Mouse (Mus musculus) cortical plate, adult 2 months (tissue): ENCODE results near the gene Rdx. TPM values are rescaled to one million over a fixed set of nuclear protein-coding genes. Genes with fewer than 3 reads are reported as not detected.
A peak's percentile ranks its signal among the peaks of the same experiment; 100 is the strongest.

ENCODE experiments used
- H3K27ac ChIP-seq: fragments of 200-500 bp; 2 replicates; pipeline ENCODE4 v1.5.1; 2012; ENCODE audit warnings: low read length, control low read depth, inconsistent platforms; ENCODE audit not compliant: insufficient read depth
- H3K4me1 ChIP-seq: fragments of 200-500 bp; 2 replicates; pipeline ENCODE4 v1.6.1; 2011; ENCODE audit warnings: low read length; ENCODE audit not compliant: control insufficient read depth, insufficient read depth
- H3K4me3 ChIP-seq: fragments of 200-500 bp; 2 replicates; pipeline ENCODE4 v1.5.1; 2011; ENCODE audit warnings: mild to moderate bottlenecking, low read length, control low read depth; ENCODE audit not compliant: insufficient read depth
- CTCF ChIP-seq: fragments of 200-500 bp; IDR thresholded peaks from 2 replicates; pipeline ENCODE4 v1.5.1; 2011; ENCODE audit warnings: mild to moderate bottlenecking, control low read depth, low read length; ENCODE audit not compliant: insufficient read depth; ENCODE audit errors: extremely low read depth
- POLR2A ChIP-seq: fragments of 200-500 bp; IDR thresholded peaks from 2 replicates; pipeline ENCODE4 v1.6.1; 2011; ENCODE audit warnings: mild to moderate bottlenecking, low read length, control low read depth; ENCODE audit not compliant: insufficient read depth; ENCODE audit errors: extremely low read depth
- polyA plus RNA-seq: library from polyadenylated mRNA; depleted of rRNA; stranded (reverse); fragments of >200 nt; gene quantifications from 2 replicates; pipeline ENCODE4 v1.2.3, GENCODE M21; 2012; rRNA removed

Rdx gene
- polyA plus RNA-seq = 36.7 and 37.6 TPM in 2 replicates

DNA sequence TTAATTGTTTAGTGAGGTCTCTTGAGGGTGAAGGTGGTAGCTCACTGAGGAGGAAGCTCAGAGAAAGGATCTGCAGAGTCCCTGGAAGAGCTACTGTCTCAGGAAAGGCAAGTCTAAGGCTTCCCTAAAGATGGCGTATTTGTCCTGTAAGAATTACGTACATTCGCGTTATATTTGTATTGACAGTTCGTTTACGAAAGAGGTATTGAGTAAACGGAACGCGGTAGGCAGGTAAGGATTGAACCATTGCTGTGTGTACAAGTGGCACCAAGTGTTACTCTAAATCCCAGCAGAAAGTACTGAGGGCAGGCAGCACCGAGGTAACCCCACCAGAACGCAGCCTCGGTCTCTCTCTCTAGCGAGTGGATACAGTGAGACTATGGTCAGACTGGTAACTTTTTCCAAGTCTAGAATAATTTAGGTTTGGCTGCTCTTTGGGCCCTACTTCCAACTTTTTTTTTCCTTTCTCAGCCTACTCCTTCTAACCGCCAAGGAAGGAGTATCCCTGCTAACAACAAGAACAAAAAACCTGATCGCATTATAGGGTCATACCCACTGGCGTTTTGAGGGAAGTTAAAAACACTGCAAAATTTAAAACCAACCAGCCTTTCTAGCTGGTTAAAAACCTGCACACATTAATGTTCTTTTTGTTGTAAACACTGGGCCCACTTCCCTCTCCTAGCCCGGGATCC, at the start of gene Rdx:
Gene Rdx, plus strand, starts transcription at position 45 of the 692 bp plus-strand sequence.
- Histone ChIP-seq H3K4me1 (peaks cover 3% of the 10 kb centered on the region; the same call in 1 of the 2 replicates), H3K4me3 (peak within 1 kb of the TSS; percentile 88), H3K27ac (peak within 1 kb of the TSS; percentile 94)
- TF ChIP-seq POLR2A (no peak), CTCF (no peak)

- no peak overlapping the region for H3K27ac ChIP-seq
- TF ChIP-seq CTCF (no peak), POLR2A (no peak)
- H3K4me1 ChIP-seq = no peaks in the 10 kb centered on the region
- no peak overlapping the region for H3K4me3 ChIP-seq
Observed at GRCm38 (mm10) chr9:52003501-52003900, 43.5 kb upstream of the Rdx start.

DNA sequence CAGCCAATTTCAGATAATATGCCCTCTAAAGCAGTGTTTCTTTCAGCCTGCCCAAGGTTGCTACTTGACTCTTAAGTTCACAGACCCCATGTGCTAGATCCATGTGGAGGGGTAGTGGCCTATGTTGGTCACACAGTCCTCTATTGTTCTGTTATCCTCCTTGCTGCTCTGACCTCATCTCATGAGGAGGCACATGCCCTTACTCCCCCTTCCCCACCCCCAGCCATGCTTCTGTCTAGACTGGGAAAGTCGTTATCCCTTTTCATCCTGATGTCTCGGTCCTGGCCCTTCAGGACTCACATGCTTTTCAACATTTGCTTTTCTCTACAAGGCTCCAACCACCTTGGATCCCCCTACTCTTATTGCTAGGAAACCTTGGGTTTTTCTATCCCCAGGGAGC, 39.6 kb upstream of the Rdx start:
- TF ChIP-seq CTCF (no peak), POLR2A (no peak)
- Histone ChIP-seq H3K4me3 (no peak overlapping the region), H3K4me1 (no peaks in the 10 kb centered on the region), H3K27ac (no peak overlapping the region)

GRCm38 (mm10) chr9:52008511-52008910, 38.5 kb upstream of the Rdx start:
- Histone ChIP-seq H3K27ac (no peak overlapping the region), H3K4me1 (no peaks in the 10 kb centered on the region), H3K4me3 (no peak overlapping the region)
- no peak for TF ChIP-seq POLR2A

- Histone ChIP-seq H3K4me3 (no peak overlapping the region), H3K4me1 (no peaks in the 10 kb centered on the region), H3K27ac (no peak overlapping the region)
- TF ChIP-seq POLR2A (no peak), CTCF (no peak)
Observed at GRCm38 (mm10) chr9:52012311-52012710, 34.7 kb upstream of the Rdx start.

- Histone ChIP-seq H3K4me3 (no peak overlapping the region), H3K27ac (no peak overlapping the region), H3K4me1 (no peaks in the 10 kb centered on the region)
- TF ChIP-seq CTCF = no peak
- TF ChIP-seq POLR2A = no peak
Observed at GRCm38 (mm10) chr9:52012781-52013436, 34.1 kb upstream of the Rdx start.

DNA sequence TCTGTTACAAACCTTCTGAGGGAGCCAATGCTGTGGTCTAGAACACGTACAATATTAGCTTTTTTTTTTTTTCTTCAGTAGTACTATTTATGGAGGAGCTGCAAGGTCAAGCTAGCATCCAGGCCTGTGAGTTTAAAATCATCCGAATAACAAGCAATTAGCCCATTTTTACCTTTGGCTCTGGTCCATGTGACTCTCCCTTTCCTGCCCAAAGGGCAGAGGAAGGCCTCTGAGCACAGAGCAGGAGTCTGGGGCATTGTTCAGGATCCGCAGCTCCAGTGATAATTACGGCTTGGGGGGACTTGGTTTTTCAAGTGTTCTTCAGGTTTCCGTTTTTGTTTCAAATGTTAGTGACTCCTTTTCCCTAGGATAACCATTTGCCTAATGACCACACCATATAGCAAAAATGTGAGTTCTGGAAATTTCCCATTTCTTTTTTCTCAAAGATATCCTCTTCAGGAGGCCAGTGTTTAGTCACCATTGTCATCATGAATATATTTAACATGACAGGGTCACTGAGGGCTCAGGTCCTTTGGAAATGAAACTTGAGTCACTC, 33.0 kb upstream of the Rdx start:
- Histone ChIP-seq H3K27ac (no peak overlapping the region), H3K4me1 (no peaks in the 10 kb centered on the region), H3K4me3 (no peak overlapping the region)
- TF ChIP-seq CTCF = no peak
- TF ChIP-seq POLR2A = no peak

GRCm38 (mm10) chr9:52017091-52017490, 29.9 kb upstream of the Rdx start:
- no peak for TF ChIP-seq CTCF
- TF ChIP-seq POLR2A = no peak
- Histone ChIP-seq H3K27ac (no peak overlapping the region), H3K4me1 (no peaks in the 10 kb centered on the region), H3K4me3 (no peak overlapping the region)

GRCm38 (mm10) chr9:52017824-52018223, 29.1 kb upstream of the Rdx start:
- TF ChIP-seq POLR2A = no peak
- no peak for TF ChIP-seq CTCF
- no peak overlapping the region for H3K27ac ChIP-seq
- no peaks in the 10 kb centered on the region for H3K4me1 ChIP-seq
- no peak overlapping the region for H3K4me3 ChIP-seq

- TF ChIP-seq CTCF (no peak), POLR2A (no peak)
- no peaks in the 10 kb centered on the region for H3K4me1 ChIP-seq
- no peak overlapping the region for H3K4me3 ChIP-seq
- H3K27ac ChIP-seq = no peak overlapping the region
Observed at GRCm38 (mm10) chr9:52018505-52018904, 28.5 kb upstream of the Rdx start.
